In the genomic region with DNA sequence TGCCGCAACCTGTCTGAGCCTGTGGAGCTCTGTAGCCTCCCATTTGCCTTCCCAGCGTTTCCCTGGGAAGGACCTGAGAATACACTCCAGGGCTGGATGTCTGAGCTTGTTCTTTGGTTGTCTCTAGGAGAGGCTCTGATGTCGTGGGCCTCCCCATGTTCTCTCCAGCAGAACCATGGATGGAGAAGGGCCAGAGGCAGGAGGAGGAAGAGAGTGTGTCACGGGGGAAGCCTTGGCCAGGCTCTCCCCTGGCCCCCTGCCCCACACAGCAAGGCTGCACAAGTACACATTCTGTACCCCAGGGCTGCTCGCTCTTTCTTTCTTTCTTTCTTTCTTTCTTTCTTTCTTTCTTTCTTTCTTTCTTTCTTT, we compare ENCODE assay signal across 8 mouse cellular contexts.
A peak's percentile ranks its signal among the peaks of the same experiment; 100 is the strongest.
DNase-seq lines count a peak whose midpoint lies in the region; ATAC-seq and TF ChIP-seq lines count a peak whose summit lies in the region.

No protein-coding gene starts in this region.

- H3K4me2 ChIP-seq in intestine, embryonic 14.5 days (ENCODE audit: low read length), result no peak overlapping the region
- no peak overlapping the region for H3K4me2 ChIP-seq in intestine, postnatal 0 days (replicated peaks; ENCODE audit: low read depth)
- no peak overlapping the region for H3K4me2 ChIP-seq in forebrain, embryonic 13.5 days
- H3K4me2 ChIP-seq in intestine, embryonic 15.5 days (replicated peaks), result no peak overlapping the region

- H3K9ac ChIP-seq in intestine, embryonic 14.5 days (ENCODE audit: low read length), result no peak overlapping the region
- no peak overlapping the region for H3K9ac ChIP-seq in intestine, postnatal 0 days (ENCODE audit: low read depth, low read length)
- peak overlapping the region; percentile 50; the same call in 1 of the 2 replicates for H3K9ac ChIP-seq in forebrain, embryonic 13.5 days
- peak overlapping the region; percentile 15; the same call in 1 of the 2 replicates for H3K9ac ChIP-seq in intestine, embryonic 15.5 days

- DNase-seq in intestine, embryonic 14.5 days (ENCODE audit: low spot score), result no peak
- DNase-seq in NIH3T3 (ENCODE audit: low read depth), result peak; percentile 42
- DNase-seq in adrenal gland, postnatal 36 days, result no peak
- no peak for DNase-seq in spleen, postnatal 14 days (ENCODE audit: low spot score in 2 of 2)
- no peak for DNase-seq in urinary bladder, adult 2 months (ENCODE audit: low spot score)

- H3K4me3 ChIP-seq in intestine, embryonic 14.5 days (ENCODE audit: low read depth, low read length), result no peak overlapping the region
- no peak overlapping the region for H3K4me3 ChIP-seq in intestine, postnatal 0 days (ENCODE audit: low read depth, low read length)
- H3K4me3 ChIP-seq in forebrain, embryonic 13.5 days, result no peak overlapping the region
- no peak overlapping the region for H3K4me3 ChIP-seq in intestine, embryonic 15.5 days (replicated peaks)

- H3K27ac ChIP-seq in intestine, embryonic 14.5 days (ENCODE audit: low read depth), result peak overlapping the region; percentile 99
- no peak overlapping the region for H3K27ac ChIP-seq in intestine, postnatal 0 days (ENCODE audit: low read depth, low read length)
- peak overlapping the region; percentile 99 for H3K27ac ChIP-seq in forebrain, embryonic 13.5 days
- H3K27ac ChIP-seq in intestine, embryonic 15.5 days, result peak overlapping the region; percentile 98

- ATAC-seq in intestine, embryonic 14.5 days (replicated peaks; ENCODE audit: low FRiP score, low TSS enrichment, low read depth), result no peak
- ATAC-seq in intestine, postnatal 0 days, result no peak
- ATAC-seq in forebrain, embryonic 13.5 days, result no peak
- ATAC-seq in intestine, embryonic 15.5 days, result no peak

- H3K36me3 ChIP-seq in intestine, embryonic 14.5 days (ENCODE audit: control insufficient read depth, insufficient read depth, low read length), result no peaks in the 10 kb centered on the region
- H3K36me3 ChIP-seq in intestine, postnatal 0 days (ENCODE audit: control insufficient read depth, insufficient read depth), result no peaks in the 10 kb centered on the region
- no peaks in the 10 kb centered on the region for H3K36me3 ChIP-seq in forebrain, embryonic 13.5 days (ENCODE audit: poor library complexity, severe bottlenecking)
- no peaks in the 10 kb centered on the region for H3K36me3 ChIP-seq in intestine, embryonic 15.5 days

- H3K9me3 ChIP-seq in intestine, embryonic 14.5 days (ENCODE audit: control insufficient read depth, low read length), result no peaks in the 10 kb centered on the region
- no peaks in the 10 kb centered on the region for H3K9me3 ChIP-seq in intestine, postnatal 0 days (ENCODE audit: control insufficient read depth)
- H3K9me3 ChIP-seq in forebrain, embryonic 13.5 days (replicated peaks), result no peaks in the 10 kb centered on the region
- no peaks in the 10 kb centered on the region for H3K9me3 ChIP-seq in intestine, embryonic 15.5 days

- peaks cover 51% of the 10 kb centered on the region for H3K4me1 ChIP-seq in intestine, embryonic 14.5 days (replicated peaks; ENCODE audit: control insufficient read depth, insufficient read depth, low read length)
- H3K4me1 ChIP-seq in intestine, postnatal 0 days (replicated peaks; ENCODE audit: control insufficient read depth, insufficient read depth, low read length), result peaks cover 25% of the 10 kb centered on the region
- H3K4me1 ChIP-seq in forebrain, embryonic 13.5 days, result peaks cover 61% of the 10 kb centered on the region
- peaks cover 48% of the 10 kb centered on the region for H3K4me1 ChIP-seq in intestine, embryonic 15.5 days (replicated peaks)

- TF ChIP-seq CTCF in intestine, postnatal 0 days (IDR thresholded peaks at IDR 0.05; ENCODE audit: low read depth), result no peak

- H3K27me3 ChIP-seq in intestine, embryonic 14.5 days (replicated peaks; ENCODE audit: control insufficient read depth, insufficient read depth, low read length), result no peaks in the 10 kb centered on the region
- H3K27me3 ChIP-seq in intestine, postnatal 0 days (replicated peaks; ENCODE audit: control insufficient read depth, insufficient read depth, low read length), result no peaks in the 10 kb centered on the region
- no peaks in the 10 kb centered on the region for H3K27me3 ChIP-seq in forebrain, embryonic 13.5 days
- no peaks in the 10 kb centered on the region for H3K27me3 ChIP-seq in intestine, embryonic 15.5 days (replicated peaks)

- WGBS in intestine, embryonic 14.5 days, result 81% methylated on average over 5 of the region's 5 CpGs
- WGBS in intestine, postnatal 0 days, result 73% methylated on average over 5 of the region's 5 CpGs
- WGBS in forebrain, embryonic 13.5 days, result 65% methylated on average over 5 of the region's 5 CpGs
- WGBS in intestine, embryonic 15.5 days, result 65% methylated on average over 5 of the region's 5 CpGs

Comparison
In these comparisons a context has a peak if more than half of its experiments do, and no peak if none do; other contexts are left out.
1. H3K9ac ChIP-seq: peak in forebrain, embryonic 13.5 days (single experiment) and intestine, embryonic 15.5 days (single experiment); none in intestine, embryonic 14.5 days (single experiment) and intestine, postnatal 0 days (single experiment).